Comparison of ENCODE assay signal across 12 mouse cellular contexts in genomic region chr7:105762517-105763270, GRCm38 (mm10). TPM values are rescaled to one million over a fixed set of nuclear protein-coding genes. Genes with fewer than 3 reads are reported as not detected.
DNase-seq lines count a peak whose midpoint lies in the region; ATAC-seq and TF ChIP-seq lines count a peak whose summit lies in the region.
"Had no signal": no experiment of that assay in that cellular context is flagged by ENCODE, and none has a peak within 500 bp of the region (broad histone marks: within the 10 kb centered on the region; RNA-seq: fewer than 3 reads in every experiment).

No protein-coding gene starts in this region.

- intact Hi-C loops in gastrocnemius, postnatal 14 days (cut with DNase I; ENCODE audit: low total_unique reads), result no loop called here

- H3K4me2 ChIP-seq in hindbrain, embryonic 13.5 days, result peak overlapping the region; percentile 21; the same call in 1 of the 2 replicates
- no peak overlapping the region for H3K4me2 ChIP-seq in hindbrain, embryonic 14.5 days (replicated peaks)
- no peak overlapping the region for H3K4me2 ChIP-seq in forebrain, embryonic 15.5 days (replicated peaks)
- H3K4me2 ChIP-seq: hindbrain, embryonic 15.5 days had no signal

- no peak overlapping the region; the same call in 1 of the 2 replicates for H3K4me3 ChIP-seq in hindbrain, embryonic 13.5 days
- H3K4me3 ChIP-seq in hindbrain, embryonic 14.5 days (replicated peaks; ENCODE audit: low read length), result no peak overlapping the region
- no peak overlapping the region for H3K4me3 ChIP-seq in forebrain, embryonic 15.5 days
- peak overlapping the region; percentile 44 for H3K4me3 ChIP-seq in midbrain, embryonic 10.5 days
- H3K4me3 ChIP-seq: hindbrain, embryonic 15.5 days had no signal

- H3K9ac ChIP-seq in hindbrain, embryonic 13.5 days, result no peak overlapping the region
- no peak overlapping the region; the same call in 1 of the 2 replicates for H3K9ac ChIP-seq in hindbrain, embryonic 14.5 days
- no peak overlapping the region for H3K9ac ChIP-seq in forebrain, embryonic 15.5 days (replicated peaks)
- H3K9ac ChIP-seq: hindbrain, embryonic 15.5 days had no signal

- H3K36me3 ChIP-seq in hindbrain, embryonic 13.5 days, result peaks cover 87% of the 10 kb centered on the region
- peaks cover 97% of the 10 kb centered on the region for H3K36me3 ChIP-seq in hindbrain, embryonic 14.5 days (replicated peaks; ENCODE audit: control insufficient read depth, insufficient read depth)
- H3K36me3 ChIP-seq in forebrain, embryonic 15.5 days, result peaks cover 87% of the 10 kb centered on the region
- peaks cover 93% of the 10 kb centered on the region for H3K36me3 ChIP-seq in midbrain, embryonic 10.5 days

- TF ChIP-seq CTCF in brain, embryonic 14.5 days (IDR thresholded peaks at IDR 0.05; ENCODE audit: borderline replicate concordance, extremely low read depth, insufficient read depth, insufficient read length), result no peak

- peaks cover 21% of the 10 kb centered on the region for H3K4me1 ChIP-seq in hindbrain, embryonic 13.5 days (replicated peaks)
- H3K4me1 ChIP-seq in hindbrain, embryonic 14.5 days (replicated peaks; ENCODE audit: control insufficient read depth, insufficient read depth, low read length), result peaks cover 11% of the 10 kb centered on the region; the same call in 1 of the 2 replicates
- peaks cover 5% of the 10 kb centered on the region; the same call in 1 of the 2 replicates for H3K4me1 ChIP-seq in forebrain, embryonic 15.5 days
- peaks cover 24% of the 10 kb centered on the region for H3K4me1 ChIP-seq in midbrain, embryonic 10.5 days

- peaks cover 23% of the 10 kb centered on the region for H3K27me3 ChIP-seq in hindbrain, embryonic 13.5 days
- no peaks in the 10 kb centered on the region for H3K27me3 ChIP-seq in hindbrain, embryonic 14.5 days (ENCODE audit: control insufficient read depth, insufficient read depth, low read length)
- H3K27me3 ChIP-seq in forebrain, embryonic 15.5 days, result no peaks in the 10 kb centered on the region
- peaks cover 53% of the 10 kb centered on the region for H3K27me3 ChIP-seq in midbrain, embryonic 10.5 days (ENCODE audit: low read depth, poor library complexity, severe bottlenecking)
- H3K27me3 ChIP-seq: hindbrain, embryonic 15.5 days had no signal

- 22% methylated on average over 55 of the region's 55 CpGs for WGBS in hindbrain, embryonic 13.5 days
- 23% methylated on average over 54 of the region's 55 CpGs for WGBS in hindbrain, embryonic 14.5 days
- 25% methylated on average over 55 of the region's 55 CpGs for WGBS in forebrain, embryonic 15.5 days
- WGBS in midbrain, embryonic 10.5 days, result 15% methylated on average over 55 of the region's 55 CpGs

- H3K9me3 ChIP-seq in hindbrain, embryonic 13.5 days, result no peaks in the 10 kb centered on the region
- no peaks in the 10 kb centered on the region for H3K9me3 ChIP-seq in hindbrain, embryonic 14.5 days (ENCODE audit: control insufficient read depth, low read length)
- H3K9me3 ChIP-seq in forebrain, embryonic 15.5 days, result no peaks in the 10 kb centered on the region
- no peaks in the 10 kb centered on the region for H3K9me3 ChIP-seq in midbrain, embryonic 10.5 days (replicated peaks)
- H3K9me3 ChIP-seq: hindbrain, embryonic 15.5 days had no signal

- no peak for TF ChIP-seq POLR2A in brain, embryonic 14.5 days (IDR thresholded peaks at IDR 0.05; ENCODE audit: borderline replicate concordance, extremely low read depth, insufficient read depth, insufficient read length, poor library complexity, severe bottlenecking)

- DNase-seq in hindbrain, embryonic 14.5 days (ENCODE audit: low spot score), result no peak
- DNase-seq in brain, embryonic 14.5 days (ENCODE audit: low read depth), result peak; percentile 22
- DNase-seq in midbrain, embryonic 10.5 days (ENCODE audit: low spot score), result no peak
- DNase-seq in kidney, adult 9 months, result no peak
- DNase-seq in gastrocnemius, postnatal 14 days, result no peak
- DNase-seq: cerebellum, adult 8-10 months; right cerebral cortex, adult 18-20 months had no signal

- ATAC-seq in hindbrain, embryonic 13.5 days (ENCODE audit: low FRiP score), result 0 out of 2 replicates have a peak, but pooled peaks have one; percentile 4
- ATAC-seq in hindbrain, embryonic 14.5 days (ENCODE audit: low FRiP score), result no peak
- ATAC-seq in forebrain, embryonic 15.5 days (replicated peaks), result 0 out of 2 replicates have a peak, but pooled peaks have one; percentile 6
- ATAC-seq in inflammation-experienced regulatory T-cells, adult 6 months, result no peak

- no peak overlapping the region for H3K27ac ChIP-seq in hindbrain, embryonic 13.5 days
- no peak overlapping the region for H3K27ac ChIP-seq in hindbrain, embryonic 14.5 days
- H3K27ac ChIP-seq in forebrain, embryonic 15.5 days (replicated peaks), result no peak overlapping the region
- no peak overlapping the region for H3K27ac ChIP-seq in midbrain, embryonic 10.5 days (replicated peaks)
- H3K27ac ChIP-seq: hindbrain, embryonic 15.5 days had no signal

RNA-seq across cellular contexts. Expression of gene Tpp1, which starts 10.7 kb away (rescaled TPM):
- 39.9 and 46.8 TPM in 2 replicates for polyA plus RNA-seq in hindbrain, embryonic 13.5 days (2015; fragmentation: Nextera tagmentation; extraction: Ambion mirVana)
- polyA plus RNA-seq in hindbrain, embryonic 14.5 days (2014; fragmentation: Nextera tagmentation; extraction: Ambion mirVana), result 48.2 and 51.6 TPM in 2 replicates
- 42.8 and 48.1 TPM in 2 replicates for polyA plus RNA-seq in brain, embryonic 14.5 days (2012; rRNA removed)
- 33.9 and 35.1 TPM in 2 replicates for polyA plus RNA-seq in forebrain, embryonic 15.5 days (2015; fragmentation: Nextera tagmentation; extraction: Ambion mirVana)
- 66.1 and 66.9 TPM in 2 replicates for polyA plus RNA-seq in midbrain, embryonic 10.5 days (2016; fragmentation: Nextera tagmentation; extraction: Ambion mirVana)
- polyA plus RNA-seq in inflammation-experienced regulatory T-cells, adult 6 months (2017; shearing (Covaris generic)), result 100 to 1,000 TPM in 2 of 3 experiments, 10 to 100 TPM in 1; 92.5 to 132 (median 131) TPM
- total RNA-seq in gastrocnemius, postnatal 14 days (2021), result 10 to 100 TPM; 30.7 to 35.0 TPM

RNA-seq across cellular contexts. Expression of gene Taf10, which starts 18.5 kb away (rescaled TPM):
- polyA plus RNA-seq in hindbrain, embryonic 13.5 days (2015; fragmentation: Nextera tagmentation; extraction: Ambion mirVana), result 111 and 122 TPM in 2 replicates
- polyA plus RNA-seq in hindbrain, embryonic 14.5 days (2014; fragmentation: Nextera tagmentation; extraction: Ambion mirVana), result 128 and 140 TPM in 2 replicates
- 204 and 302 TPM in 2 replicates for polyA plus RNA-seq in brain, embryonic 14.5 days (2012; rRNA removed)
- polyA plus RNA-seq in forebrain, embryonic 15.5 days (2015; fragmentation: Nextera tagmentation; extraction: Ambion mirVana), result 106 and 114 TPM in 2 replicates
- polyA plus RNA-seq in midbrain, embryonic 10.5 days (2016; fragmentation: Nextera tagmentation; extraction: Ambion mirVana), result 160 and 188 TPM in 2 replicates
- 10 to 100 TPM; 12.4 to 25.1 (median 14.3) TPM for polyA plus RNA-seq in inflammation-experienced regulatory T-cells, adult 6 months (2017; shearing (Covaris generic))
- 10 to 100 TPM; 75.4 to 76.3 TPM for total RNA-seq in gastrocnemius, postnatal 14 days (2021)

RNA-seq across cellular contexts. Expression of gene Dchs1, which starts 24.8 kb away (rescaled TPM):
- polyA plus RNA-seq in hindbrain, embryonic 13.5 days (2015; fragmentation: Nextera tagmentation; extraction: Ambion mirVana), result 15.8 and 16.1 TPM in 2 replicates
- 21.1 and 23.2 TPM in 2 replicates for polyA plus RNA-seq in hindbrain, embryonic 14.5 days (2014; fragmentation: Nextera tagmentation; extraction: Ambion mirVana)
- 68.6 and 87.4 TPM in 2 replicates for polyA plus RNA-seq in brain, embryonic 14.5 days (2012; rRNA removed)
- polyA plus RNA-seq in forebrain, embryonic 15.5 days (2015; fragmentation: Nextera tagmentation; extraction: Ambion mirVana), result 20.3 and 22.0 TPM in 2 replicates
- polyA plus RNA-seq in midbrain, embryonic 10.5 days (2016; fragmentation: Nextera tagmentation; extraction: Ambion mirVana), result 6.7 and 10.1 TPM in 2 replicates
- polyA plus RNA-seq in inflammation-experienced regulatory T-cells, adult 6 months (2017; shearing (Covaris generic)), result under 1 TPM in 1 of 3 experiments, not detected in 2; 0.08 TPM
- total RNA-seq in gastrocnemius, postnatal 14 days (2021), result 10 to 100 TPM in 1 of 2 experiments, 1 to 10 TPM in 1; 9.2 to 14.2 TPM
- polyA plus RNA-seq: Patski had no signal

RNA-seq across cellular contexts. Expression of gene Rrp8, which starts 25.5 kb away (rescaled TPM):
- 25.8 and 28.0 TPM in 2 replicates for polyA plus RNA-seq in hindbrain, embryonic 13.5 days (2015; fragmentation: Nextera tagmentation; extraction: Ambion mirVana)
- 21.3 and 24.1 TPM in 2 replicates for polyA plus RNA-seq in hindbrain, embryonic 14.5 days (2014; fragmentation: Nextera tagmentation; extraction: Ambion mirVana)
- 15.7 and 17.8 TPM in 2 replicates for polyA plus RNA-seq in brain, embryonic 14.5 days (2012; rRNA removed)
- polyA plus RNA-seq in forebrain, embryonic 15.5 days (2015; fragmentation: Nextera tagmentation; extraction: Ambion mirVana), result 24.4 and 25.8 TPM in 2 replicates
- 35.4 and 44.0 TPM in 2 replicates for polyA plus RNA-seq in midbrain, embryonic 10.5 days (2016; fragmentation: Nextera tagmentation; extraction: Ambion mirVana)
- 10 to 100 TPM; 14.9 to 21.8 (median 19.9) TPM for polyA plus RNA-seq in inflammation-experienced regulatory T-cells, adult 6 months (2017; shearing (Covaris generic))
- total RNA-seq in gastrocnemius, postnatal 14 days (2021), result 10 to 100 TPM in 1 of 2 experiments, 1 to 10 TPM in 1; 7.5 to 10.7 TPM

RNA-seq across cellular contexts. Expression of gene Ilk, which starts 26.3 kb away (rescaled TPM):
- polyA plus RNA-seq in hindbrain, embryonic 13.5 days (2015; fragmentation: Nextera tagmentation; extraction: Ambion mirVana), result 181 and 191 TPM in 2 replicates
- polyA plus RNA-seq in hindbrain, embryonic 14.5 days (2014; fragmentation: Nextera tagmentation; extraction: Ambion mirVana), result 206 and 220 TPM in 2 replicates
- polyA plus RNA-seq in brain, embryonic 14.5 days (2012; rRNA removed), result 175 and 199 TPM in 2 replicates
- polyA plus RNA-seq in forebrain, embryonic 15.5 days (2015; fragmentation: Nextera tagmentation; extraction: Ambion mirVana), result 197 and 205 TPM in 2 replicates
- polyA plus RNA-seq in midbrain, embryonic 10.5 days (2016; fragmentation: Nextera tagmentation; extraction: Ambion mirVana), result 236 and 240 TPM in 2 replicates
- 100 to 1,000 TPM; 152 to 175 (median 153) TPM for polyA plus RNA-seq in inflammation-experienced regulatory T-cells, adult 6 months (2017; shearing (Covaris generic))
- 10 to 100 TPM; 78.2 to 86.1 TPM for total RNA-seq in gastrocnemius, postnatal 14 days (2021)

Comparison
In these comparisons a context has a peak if more than half of its experiments do, and no peak if none do; other contexts are left out.
1. ATAC-seq: peak in hindbrain, embryonic 13.5 days (single experiment) and forebrain, embryonic 15.5 days (single experiment); none in hindbrain, embryonic 14.5 days (single experiment) and inflammation-experienced regulatory T-cells, adult 6 months (single experiment).